Mouse (Mus musculus): ENCODE measurements around the gene Rnf181. TPM values are rescaled to one million over a fixed set of nuclear protein-coding genes. Genes with fewer than 3 reads are reported as not detected.
A peak's percentile ranks its signal among the peaks of the same experiment; 100 is the strongest.

Gene Rnf181
- total RNA-seq, 2 experiments from 2014 or later, result 69.9 to 71.1 TPM

- intact Hi-C loops (cut with DNase I), result loop anchor here (2.0 kb wide), 1 partner anchor 43 kb away; no protein-coding TSS in a partner anchor
- DNase-seq (ENCODE audit: low spot score in 2 of 2), result no peak
These were observed 2.7 kb downstream of the Rnf181 start for GRCm38 (mm10) chr6:72364009-72364408.

DNA sequence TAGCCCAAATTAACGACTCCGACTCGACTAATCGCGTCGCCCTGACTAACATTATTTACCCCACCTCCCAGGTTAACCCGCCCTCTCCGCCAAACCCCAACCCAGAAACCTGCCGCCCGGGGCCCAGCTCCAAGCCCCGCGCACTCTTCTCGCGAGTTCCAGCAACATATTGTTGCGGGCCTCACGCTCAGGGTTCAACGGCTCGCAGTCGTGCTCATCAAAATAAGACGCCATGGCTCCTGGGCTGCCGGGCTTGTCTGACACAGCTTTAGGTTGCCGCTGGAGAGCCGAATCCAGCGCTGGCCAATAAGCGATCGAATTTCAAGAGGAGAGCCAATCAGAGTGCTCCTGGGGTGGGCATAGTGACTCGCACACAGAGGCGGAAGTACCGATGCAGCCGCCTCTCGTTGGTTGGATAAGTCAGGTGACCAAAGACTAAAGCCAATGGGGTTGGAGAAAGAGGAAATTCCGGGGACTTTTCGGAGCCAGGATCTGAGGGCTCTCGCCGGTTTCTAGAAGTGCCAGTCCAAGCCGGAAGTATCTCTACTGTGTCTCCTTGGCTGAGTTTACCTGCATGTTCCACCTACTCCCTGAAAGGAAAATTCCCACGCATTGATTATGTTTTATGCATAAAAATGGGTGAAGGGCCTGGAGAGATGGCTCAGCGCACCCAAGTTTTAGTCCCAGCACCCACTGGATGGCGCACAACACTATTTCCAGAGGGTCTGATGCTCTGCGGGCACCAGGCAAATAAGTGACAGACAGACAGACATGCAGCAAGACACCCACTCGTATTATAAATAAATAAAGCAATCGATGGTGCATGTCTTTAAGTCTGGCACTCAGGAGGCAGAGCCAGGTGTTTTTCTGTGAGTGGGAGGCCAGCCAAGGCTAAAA, 4.4 kb downstream of the Rnf181 start:
- peak; percentile 96 to 99 for DNase-seq (ENCODE audit: low spot score in 2 of 2)
- intact Hi-C loops (cut with DNase I), result no loop called here

- DNase-seq (ENCODE audit: low spot score in 2 of 2), result no peak
- intact Hi-C loops (cut with DNase I), result no loop called here
These were observed 5.6 kb downstream of the Rnf181 start for GRCm38 (mm10) chr6:72361121-72361551.

- no peak for DNase-seq (ENCODE audit: low spot score in 2 of 2)
These were observed 6.2 kb downstream of the Rnf181 start for GRCm38 (mm10) chr6:72360599-72360935.

DNA sequence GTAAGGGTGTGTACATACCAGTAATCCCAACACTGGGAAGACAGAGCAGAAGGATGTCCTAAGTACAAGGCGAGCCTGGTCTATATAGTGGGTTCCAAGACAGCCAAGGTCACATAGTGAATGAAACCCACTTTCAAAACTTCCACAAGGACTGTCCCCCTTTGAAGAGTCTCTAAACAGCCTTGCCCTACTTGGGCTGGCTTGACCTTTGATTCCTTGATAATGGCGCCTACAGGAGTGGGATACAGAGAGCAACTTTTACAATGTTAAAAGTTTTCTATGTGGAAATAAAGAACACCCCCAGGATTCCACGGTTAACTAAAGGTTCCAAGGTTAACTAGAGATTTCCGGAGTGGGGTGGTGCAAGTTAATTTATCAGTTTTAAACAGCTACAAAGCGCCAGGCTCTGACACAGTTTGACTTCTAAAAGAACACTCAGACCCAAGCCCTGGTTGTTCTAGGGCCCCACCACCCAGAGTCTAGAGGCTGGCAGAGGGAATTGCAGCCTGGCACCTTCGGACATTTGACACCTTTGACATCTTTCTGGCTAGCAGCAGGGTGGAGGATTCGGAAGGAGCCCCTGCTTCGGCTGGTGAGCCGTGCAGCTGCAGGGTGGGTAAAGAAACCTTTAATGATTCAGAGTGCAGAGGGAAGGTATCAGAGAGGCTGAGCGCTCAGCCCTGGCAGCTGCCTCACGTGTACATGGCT, 6.7 kb downstream of the Rnf181 start:
- intact Hi-C loops (cut with DNase I), result no loop called here
- no peak for DNase-seq (ENCODE audit: low spot score in 2 of 2)

More at GRCm38 (mm10) chr6:72360599-72360935, 6.2 kb downstream of the Rnf181 start:
- intact Hi-C loops (cut with DNase I), result no loop called here

GRCm38 (mm10) chr6:72359343-72359742, 7.4 kb downstream of the Rnf181 start:
- intact Hi-C loops (cut with DNase I), result no loop called here
- DNase-seq (ENCODE audit: low spot score in 2 of 2), result no peak

GRCm38 (mm10) chr6:72358086-72358764, 8.5 kb downstream of the Rnf181 start:
- intact Hi-C loops (cut with DNase I), result no loop called here

DNA sequence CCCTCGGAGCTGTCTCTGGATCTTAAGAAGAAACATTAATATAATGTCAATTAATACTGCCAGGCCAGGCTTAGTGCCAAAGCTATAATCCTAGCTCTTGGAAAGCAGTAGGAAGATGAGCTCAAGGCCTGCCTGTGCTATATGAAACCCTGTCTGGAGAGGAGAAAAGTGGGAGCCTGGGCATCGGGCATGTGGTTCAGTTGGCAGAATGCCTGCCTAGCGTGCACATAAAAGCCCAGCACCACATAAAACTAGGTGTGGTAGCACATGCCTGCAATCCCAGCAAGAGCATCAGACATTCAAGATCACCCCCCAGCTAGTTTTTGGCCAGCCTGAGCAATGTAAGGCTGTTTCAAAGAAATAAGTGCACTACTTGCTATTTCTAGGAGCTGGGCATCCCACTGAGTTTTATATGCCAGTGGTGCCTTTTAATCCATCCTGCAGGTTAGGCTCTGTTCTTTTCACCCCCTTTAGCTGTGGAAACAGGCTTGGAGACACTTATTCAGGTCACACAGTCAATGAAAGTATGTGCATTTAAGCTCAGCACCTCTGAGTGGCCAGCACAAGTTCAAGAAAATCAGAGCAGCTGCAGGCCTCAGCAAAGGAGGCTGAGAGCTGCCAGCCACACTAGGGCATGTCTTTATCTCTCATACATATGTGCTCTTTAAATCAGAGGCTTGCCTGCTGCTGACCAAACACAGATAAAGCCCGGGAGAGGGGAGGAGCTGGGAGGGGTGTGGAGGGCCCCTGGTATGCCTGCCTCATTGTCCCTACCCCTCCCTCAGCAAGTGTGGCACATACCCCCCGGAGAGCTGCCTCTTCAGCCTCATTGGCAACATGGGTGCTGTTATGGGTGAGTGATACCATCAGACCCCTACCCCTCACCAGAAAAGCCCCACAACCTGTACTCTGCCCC, 9.3 kb downstream of the Rnf181 start:
- no peak for DNase-seq (ENCODE audit: low spot score in 2 of 2)
- intact Hi-C loops (cut with DNase I), result no loop called here

More at GRCm38 (mm10) chr6:72358086-72358764, 8.5 kb downstream of the Rnf181 start:
- DNase-seq (ENCODE audit: low spot score in 2 of 2), result no peak

- no peak for DNase-seq (ENCODE audit: low spot score in 2 of 2)
- intact Hi-C loops (cut with DNase I), result no loop called here
These were observed 10.7 kb downstream of the Rnf181 start for GRCm38 (mm10) chr6:72356001-72356532.

- intact Hi-C loops (cut with DNase I), result no loop called here
- peak; percentile 70 for DNase-seq (ENCODE audit: low spot score in 2 of 2)
These were observed 11.5 kb downstream of the Rnf181 start, which contains the start of gene Tmem150a for GRCm38 (mm10) chr6:72355066-72355911. TSS of gene Tmem150a (plus strand) at chr6:72355447.

GRCm38 (mm10) chr6:72354025-72354424, 12.7 kb downstream of the Rnf181 start:
- intact Hi-C loops (cut with DNase I), result no loop called here
- DNase-seq (ENCODE audit: low spot score in 2 of 2), result no peak

GRCm38 (mm10) chr6:72352636-72353405, 13.9 kb downstream of the Rnf181 start:
- DNase-seq (ENCODE audit: low spot score in 2 of 2), result peak in 1 of 2 experiments; percentile 67

GRCm38 (mm10) chr6:72350214-72350613, 16.5 kb downstream of the Rnf181 start:
- DNase-seq (ENCODE audit: low spot score in 2 of 2), result no peak
- intact Hi-C loops (cut with DNase I), result no loop called here

More at GRCm38 (mm10) chr6:72352636-72353405, 13.9 kb downstream of the Rnf181 start:
- intact Hi-C loops (cut with DNase I), result no loop called here

DNA sequence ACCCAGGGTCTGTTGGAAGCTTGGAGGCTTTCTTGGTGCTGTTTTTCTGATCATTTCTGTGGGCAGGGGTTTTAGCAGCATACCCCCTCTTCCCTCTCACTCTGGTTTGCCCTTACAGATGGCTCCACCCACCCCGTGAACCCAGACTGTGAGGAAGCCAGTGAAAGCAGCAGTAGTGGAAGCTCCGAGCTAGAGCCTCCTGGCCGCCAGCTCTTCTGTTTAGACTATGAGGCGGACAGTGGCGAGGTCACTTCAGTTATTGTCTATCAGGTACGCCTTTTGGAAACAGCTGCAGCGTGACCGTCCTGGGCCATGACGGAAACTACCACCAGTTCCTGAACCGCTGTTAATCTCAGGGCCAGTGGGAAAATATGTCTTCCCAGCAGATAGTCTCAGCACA, 18.3 kb downstream of the Rnf181 start:
- DNase-seq (ENCODE audit: low spot score in 2 of 2), result no peak
- intact Hi-C loops (cut with DNase I), result no loop called here

- intact Hi-C loops (cut with DNase I), result no loop called here
- DNase-seq (ENCODE audit: low spot score in 2 of 2), result peak; percentile 80 to 83
These were observed 19.4 kb downstream of the Rnf181 start, which contains the start of gene 0610030E20Rik for GRCm38 (mm10) chr6:72347166-72347941. TSS of gene 0610030E20Rik (plus strand) at chr6:72347317.

DNA sequence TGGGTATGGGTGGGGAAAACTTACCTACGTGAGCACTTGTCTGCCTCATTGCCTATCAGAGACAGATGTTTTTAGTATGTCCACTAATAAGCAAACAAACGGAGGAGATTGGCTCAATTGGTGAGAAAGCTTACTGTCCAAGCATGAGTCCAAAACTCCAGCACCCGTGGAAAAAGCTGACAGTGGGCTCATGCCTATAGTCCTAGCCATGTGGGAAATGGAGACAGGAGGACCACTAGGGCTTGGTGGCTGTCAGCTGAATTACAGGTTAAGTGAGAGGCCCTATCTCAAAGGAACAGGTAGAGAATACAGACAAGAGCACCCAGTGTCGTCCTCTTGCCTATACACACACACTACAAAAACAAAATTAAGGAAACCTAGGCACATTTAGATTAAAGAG, 20.5 kb downstream of the Rnf181 start:
- DNase-seq (ENCODE audit: low spot score in 2 of 2), result no peak
- intact Hi-C loops (cut with DNase I), result no loop called here
